Mouse (Mus musculus): ENCODE measurements around the gene C1qtnf2. TPM values are rescaled to one million over a fixed set of nuclear protein-coding genes. Genes with fewer than 3 reads are reported as not detected.
A peak's percentile ranks its signal among the peaks of the same experiment; 100 is the strongest.

The C1qtnf2 gene
- polyA plus RNA-seq, 1 experiment from 2014 or later, result not detected

DNA sequence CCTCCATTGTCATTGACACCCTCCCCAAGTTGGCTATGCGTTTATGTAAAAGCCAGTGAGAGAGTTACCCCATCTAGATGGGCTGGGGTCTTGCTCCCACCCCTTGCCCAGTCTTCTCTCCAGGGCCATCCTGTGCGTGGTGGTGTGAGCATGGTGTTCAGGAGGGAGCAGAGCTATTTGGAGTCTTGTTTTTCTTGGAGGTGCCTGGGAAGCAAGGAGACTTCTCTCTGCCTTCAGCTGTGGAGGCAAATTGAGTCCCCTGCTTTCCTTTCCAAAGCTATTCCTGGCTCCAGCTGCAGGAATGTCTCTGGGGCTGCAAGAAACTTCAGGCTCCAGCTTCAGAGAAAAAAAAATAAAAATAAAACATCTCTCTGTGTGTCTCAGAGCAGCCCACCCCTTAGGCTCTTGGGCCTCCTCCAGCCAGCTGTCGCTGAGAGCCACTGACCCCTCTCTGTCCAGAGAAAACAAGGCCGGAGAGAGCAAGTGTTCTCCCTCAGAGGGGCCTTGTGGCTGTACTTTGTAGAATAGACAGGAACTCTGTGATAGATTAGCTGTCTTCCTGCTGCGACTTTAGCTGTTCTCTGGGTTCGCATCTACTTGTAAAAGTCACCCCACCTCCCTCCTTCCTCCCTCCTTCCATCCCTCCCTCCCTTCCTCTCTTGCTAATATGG is 9.2 kb downstream of the C1qtnf2 start:
- TF ChIP-seq CTCF (IDR thresholded peaks at IDR 0.05), result no peak
- no peaks in the 10 kb centered on the region for H3K27me3 ChIP-seq
- in situ Hi-C loops (cut with MboI; ENCODE audit: low pct_unique_long_range_greater_than_20kb), result loop anchor here (25.0 kb wide), 1 partner anchor 854 kb away; no protein-coding TSS in a partner anchor
- CTCF ChIA-PET, result interaction anchor here (1.4 kb wide), 1 partner anchor 71 kb away, joined by 3 read pairs; no protein-coding TSS in a partner anchor
- DNase-seq (ENCODE audit: low read depth, low spot score) (no peak), ATAC-seq (no peak)
- POLR2A ChIA-PET, result interaction anchor here (0.6 kb wide), 1 partner anchor 303 kb away, joined by 3 read pairs; no protein-coding TSS in a partner anchor

DNA sequence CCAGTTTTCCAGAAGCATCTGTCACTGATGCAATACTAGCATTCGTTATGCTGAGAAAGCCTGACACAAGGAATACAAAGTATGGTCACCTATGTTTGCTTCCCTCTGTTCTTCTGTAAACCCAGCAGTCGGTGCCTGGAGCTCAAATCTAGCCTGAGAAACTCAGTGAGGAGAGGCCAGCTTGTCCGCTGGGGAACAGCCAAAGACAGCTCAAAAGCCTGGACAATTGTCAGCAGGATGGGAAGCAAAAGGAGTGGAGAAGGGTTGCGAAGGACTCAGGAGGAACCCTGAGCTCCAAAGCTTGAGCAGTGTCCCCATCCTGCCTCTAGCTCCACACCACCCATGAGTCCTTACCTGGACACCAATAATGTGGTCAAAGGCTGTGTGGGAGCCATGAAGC is 10.0 kb downstream of the C1qtnf2 start:
- CTCF ChIA-PET, result interaction anchor here (0.9 to 1.4 kb wide), 2 partner anchors 47 to 72 kb away, joined by 3 read pairs; no protein-coding TSS in a partner anchor
- no peak for ATAC-seq
- no peaks in the 10 kb centered on the region for H3K27me3 ChIP-seq
- TF ChIP-seq CTCF (IDR thresholded peaks at IDR 0.05), result no peak
- in situ Hi-C loops (cut with MboI; ENCODE audit: low pct_unique_long_range_greater_than_20kb), result loop anchor here (25.0 kb wide), 1 partner anchor 853 kb away; no protein-coding TSS in a partner anchor
- DNase-seq (ENCODE audit: low read depth, low spot score), result no peak
- POLR2A ChIA-PET, result interaction anchor here (0.6 kb wide), 1 partner anchor 304 kb away, joined by 3 read pairs; no protein-coding TSS in a partner anchor

DNA sequence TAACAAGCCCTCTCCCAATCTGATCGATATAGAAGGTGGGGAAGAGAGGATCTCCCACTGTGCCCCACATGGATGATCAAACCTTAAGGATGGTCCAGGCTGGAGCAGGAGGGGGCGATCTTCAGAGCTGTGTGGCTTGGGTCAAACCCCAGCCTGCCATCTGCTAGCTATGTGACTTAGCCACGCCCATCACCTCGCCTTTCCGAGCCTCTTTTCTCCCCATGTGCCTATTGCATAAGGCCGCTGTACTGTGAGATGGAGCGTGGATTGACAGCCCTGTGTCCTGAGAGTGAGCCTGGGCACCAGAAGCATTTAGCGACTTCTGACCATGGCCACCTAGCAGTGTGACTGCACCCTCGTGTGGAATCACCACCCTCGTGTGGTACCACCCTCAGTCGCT is 10.6 kb downstream of the C1qtnf2 start:
- no peaks in the 10 kb centered on the region for H3K27me3 ChIP-seq
- DNase-seq (ENCODE audit: low read depth, low spot score) (no peak), ATAC-seq (no peak)
- ChIA-PET CTCF (interaction anchor here (0.9 to 1.4 kb wide), 2 partner anchors 47 to 72 kb away, joined by 3 read pairs; no protein-coding TSS in a partner anchor), POLR2A (no interaction called here)
- no peak for TF ChIP-seq CTCF (IDR thresholded peaks at IDR 0.05)
- in situ Hi-C loops (cut with MboI; ENCODE audit: low pct_unique_long_range_greater_than_20kb), result loop anchor here (25.0 kb wide), 1 partner anchor 853 kb away; no protein-coding TSS in a partner anchor

DNA sequence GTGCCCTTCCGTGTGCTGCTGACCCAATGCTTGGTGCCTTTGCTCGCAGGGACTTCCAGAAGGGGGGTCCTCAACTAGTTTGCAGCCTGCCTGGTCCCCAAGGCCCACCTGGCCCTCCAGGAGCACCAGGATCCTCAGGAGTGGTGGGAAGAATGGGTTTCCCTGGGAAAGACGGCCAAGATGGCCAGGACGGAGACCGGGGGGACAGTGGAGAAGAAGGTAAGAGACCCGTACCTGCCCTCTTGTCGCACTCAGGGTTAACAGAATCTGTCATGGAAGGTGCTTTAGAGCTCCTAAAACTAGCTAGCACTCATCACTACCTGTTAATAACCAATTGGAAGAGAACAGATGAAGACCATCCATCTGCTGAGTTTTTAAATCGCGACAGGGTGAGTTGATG is 11.8 kb downstream of the C1qtnf2 start:
- ChIA-PET POLR2A (no interaction called here), CTCF (no interaction called here)
- no peaks in the 10 kb centered on the region for H3K27me3 ChIP-seq
- no peak for DNase-seq (ENCODE audit: low read depth, low spot score)
- in situ Hi-C loops (cut with MboI; ENCODE audit: low pct_unique_long_range_greater_than_20kb), result loop anchor here (25.0 kb wide), 1 partner anchor 851 kb away; no protein-coding TSS in a partner anchor
- ATAC-seq, result no peak
- no peak for TF ChIP-seq CTCF (IDR thresholded peaks at IDR 0.05)

DNA sequence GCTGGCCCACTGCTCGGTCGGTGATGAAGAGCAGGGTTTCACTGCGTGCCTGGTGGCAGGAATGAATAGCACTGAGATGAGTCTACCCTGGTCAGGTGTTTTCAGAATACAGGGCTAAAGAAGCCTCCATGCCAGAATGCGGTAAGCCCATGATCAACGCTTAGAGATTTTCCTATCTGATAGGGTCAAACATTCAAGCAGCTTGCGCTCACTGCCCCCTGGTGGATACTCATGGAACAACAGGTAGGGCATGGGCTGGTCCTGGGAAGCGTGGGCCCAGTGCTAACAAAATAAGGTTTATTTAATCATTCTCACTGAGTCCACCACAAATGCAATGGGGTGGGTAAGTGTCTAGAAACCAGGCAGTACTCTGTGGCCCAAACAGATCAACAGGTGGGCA is 18.6 kb downstream of the C1qtnf2 start:
- in situ Hi-C loops (cut with MboI; ENCODE audit: low pct_unique_long_range_greater_than_20kb), result loop anchor here (5.0 to 25.0 kb wide), 3 partner anchors 92 to 845 kb away; partner anchors contain the start of gene 4933415A04Rik
- peak; percentile 80 for TF ChIP-seq CTCF (IDR thresholded peaks at IDR 0.05)
- POLR2A ChIA-PET, result no interaction called here
- CTCF ChIA-PET, result interaction anchor here (1.0 to 2.4 kb wide), 8 partner anchors 11 to 261 kb away, joined by 3 to 9 read pairs (median 4); no protein-coding TSS in a partner anchor
- H3K27me3 ChIP-seq, result no peaks in the 10 kb centered on the region
- DNase-seq (ENCODE audit: low read depth, low spot score) (no peak), ATAC-seq (peak; percentile 42)

DNA sequence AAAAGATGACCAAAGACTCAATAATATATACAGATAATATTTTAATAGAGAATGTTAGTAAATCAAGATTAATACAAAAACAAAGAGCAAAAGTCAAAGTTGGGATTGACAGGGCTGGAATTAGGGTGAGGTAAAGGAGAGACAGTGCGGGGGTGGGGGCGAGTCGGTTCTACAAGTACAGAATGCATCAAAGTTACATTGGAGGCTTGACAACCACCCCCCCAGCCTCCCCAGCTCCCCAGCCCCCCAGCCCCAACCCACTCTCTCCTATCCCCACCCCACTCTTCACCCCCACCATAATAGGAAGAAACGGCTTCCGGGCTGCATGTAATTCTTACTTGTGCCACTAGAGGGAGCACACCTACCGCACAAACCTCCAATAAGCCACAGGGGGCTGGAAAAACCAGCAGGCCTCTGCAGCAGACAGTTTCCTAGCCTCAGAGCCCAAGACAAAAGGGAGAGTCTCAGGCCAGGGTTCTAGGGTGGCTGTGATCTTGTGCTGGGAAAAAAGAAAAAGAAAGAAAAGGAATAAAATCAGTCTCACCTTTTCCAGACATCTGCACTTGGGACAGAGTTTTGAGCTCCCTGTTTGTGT is 19.8 kb downstream of the C1qtnf2 start:
- DNase-seq (ENCODE audit: low read depth, low spot score), result no peak
- H3K27me3 ChIP-seq, result no peaks in the 10 kb centered on the region
- CTCF ChIA-PET, result interaction anchor here (0.7 to 2.4 kb wide), 13 partner anchors 9 to 276 kb away, joined by 3 to 9 read pairs (median 3); no protein-coding TSS in a partner anchor
- peak; percentile 33 for ATAC-seq
- TF ChIP-seq CTCF (IDR thresholded peaks at IDR 0.05), result peak; percentile 84
- POLR2A ChIA-PET, result no interaction called here
- in situ Hi-C loops (cut with MboI; ENCODE audit: low pct_unique_long_range_greater_than_20kb), result loop anchor here (5.0 to 25.0 kb wide), 3 partner anchors 91 to 843 kb away; partner anchors contain the start of gene 4933415A04Rik

DNA sequence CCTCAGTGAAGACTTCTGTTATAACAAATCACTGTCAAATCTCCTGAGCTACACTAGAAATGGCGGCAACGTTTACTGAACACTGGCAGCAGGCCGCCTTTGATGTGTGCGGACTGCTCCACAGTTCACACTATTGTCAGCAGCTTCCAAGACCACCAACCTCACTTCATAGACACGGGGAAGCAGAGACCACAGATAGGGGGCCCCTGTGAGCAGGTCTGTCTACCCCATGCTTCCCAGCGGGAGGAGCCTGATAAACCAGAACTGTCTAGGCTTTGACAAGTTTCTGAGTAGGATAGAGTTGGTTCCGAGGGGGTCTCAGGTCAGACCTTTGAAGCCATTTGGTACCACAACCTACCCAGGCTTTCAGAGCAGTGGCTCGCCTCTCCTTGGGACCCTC is 21.0 kb downstream of the C1qtnf2 start:
- ChIA-PET POLR2A (no interaction called here), CTCF (interaction anchor here (0.7 to 1.2 kb wide), 3 partner anchors 74 to 188 kb away, joined by 3 read pairs; no protein-coding TSS in a partner anchor)
- ATAC-seq, result no peak
- no peak for TF ChIP-seq CTCF (IDR thresholded peaks at IDR 0.05)
- DNase-seq (ENCODE audit: low read depth, low spot score), result no peak
- in situ Hi-C loops (cut with MboI; ENCODE audit: low pct_unique_long_range_greater_than_20kb), result loop anchor here (10.0 to 25.0 kb wide), 2 partner anchors 90 to 842 kb away; partner anchors contain the start of gene 4933415A04Rik
- H3K27me3 ChIP-seq, result no peaks in the 10 kb centered on the region

DNA sequence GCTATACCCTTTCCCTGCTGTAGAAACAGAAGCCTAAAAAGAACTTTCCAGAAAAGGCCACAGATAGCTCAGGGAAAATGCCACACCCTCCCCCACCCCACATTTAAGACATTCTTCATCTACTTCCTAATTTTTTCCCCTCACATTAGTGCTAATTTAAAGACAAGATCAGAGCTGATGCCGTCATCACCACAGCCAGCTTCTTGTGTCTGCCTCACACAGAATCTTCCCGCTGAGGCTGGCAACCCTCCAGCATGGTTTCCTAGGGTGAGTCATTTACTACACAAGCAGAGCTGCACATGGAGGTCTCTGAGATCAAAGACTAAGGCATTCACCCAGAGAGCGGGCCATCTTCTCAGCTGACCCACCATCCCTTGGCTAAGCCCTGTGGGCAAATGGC is 21.5 kb downstream of the C1qtnf2 start:
- POLR2A ChIA-PET, result no interaction called here

DNA sequence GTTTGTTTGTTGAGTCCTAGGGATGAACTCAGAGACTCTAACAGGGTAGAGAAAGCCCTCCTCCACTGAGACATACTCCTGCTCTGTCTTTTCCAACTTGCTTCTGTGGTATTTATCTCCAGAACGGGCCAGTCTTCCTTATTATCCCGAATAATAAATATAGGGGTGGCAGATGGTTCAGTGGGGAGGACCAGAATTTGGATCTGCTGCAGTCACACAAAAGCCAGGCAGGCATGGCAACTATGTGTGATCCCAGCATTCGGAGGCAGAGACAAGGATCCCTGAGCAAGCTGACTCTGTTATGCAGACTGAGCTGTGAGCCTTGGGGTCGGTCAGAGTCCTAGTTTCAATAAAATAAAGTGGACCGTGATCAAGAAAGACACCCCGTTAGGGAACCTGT is 27.2 kb downstream of the C1qtnf2 start:
- in situ Hi-C loops (cut with MboI; ENCODE audit: low pct_unique_long_range_greater_than_20kb), result no loop called here
- TF ChIP-seq CTCF (IDR thresholded peaks at IDR 0.05), result no peak
- H3K27me3 ChIP-seq, result no peaks in the 10 kb centered on the region
- ATAC-seq (no peak), DNase-seq (ENCODE audit: low read depth, low spot score) (no peak)
- CTCF ChIA-PET, result interaction anchor here (2.0 kb wide), 1 partner anchor 10 kb away, joined by 5 read pairs; no protein-coding TSS in a partner anchor
- POLR2A ChIA-PET, result no interaction called here

More for the DNA sequence above, 21.5 kb downstream of the C1qtnf2 start:
- peak; percentile 49 for ATAC-seq
- TF ChIP-seq CTCF (IDR thresholded peaks at IDR 0.05), result no peak
- in situ Hi-C loops (cut with MboI; ENCODE audit: low pct_unique_long_range_greater_than_20kb), result loop anchor here (10.0 to 25.0 kb wide), 2 partner anchors 89 to 842 kb away; partner anchors contain the start of gene 4933415A04Rik
- DNase-seq (ENCODE audit: low read depth, low spot score), result peak; percentile 49
- CTCF ChIA-PET, result interaction anchor here (0.7 to 1.3 kb wide), 7 partner anchors 10 to 187 kb away, joined by 3 to 4 read pairs (median 3); no protein-coding TSS in a partner anchor
- H3K27me3 ChIP-seq, result no peaks in the 10 kb centered on the region

DNA sequence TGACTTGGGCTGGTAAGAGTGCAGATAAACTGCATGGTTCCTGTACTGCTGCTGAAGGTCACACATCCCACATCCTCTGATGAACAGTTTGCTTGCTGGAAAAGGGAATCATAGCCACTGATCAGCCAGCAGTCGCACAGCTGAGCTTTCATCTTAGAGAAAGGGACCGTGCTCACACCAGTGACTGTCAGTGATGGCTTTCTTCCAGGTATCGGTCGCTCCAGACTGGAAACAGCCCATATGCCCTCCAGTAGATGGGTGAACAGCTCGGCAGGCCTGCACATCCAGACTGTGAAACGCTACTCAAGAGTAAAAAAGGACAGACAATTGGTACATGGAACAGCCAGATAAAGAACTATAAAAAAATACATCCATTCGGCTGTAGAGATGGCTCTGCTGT is 31.1 kb downstream of the C1qtnf2 start:
- no peaks in the 10 kb centered on the region for H3K27me3 ChIP-seq
- CTCF ChIA-PET, result no interaction called here
- POLR2A ChIA-PET, result no interaction called here
- TF ChIP-seq CTCF (IDR thresholded peaks at IDR 0.05), result no peak
- in situ Hi-C loops (cut with MboI; ENCODE audit: low pct_unique_long_range_greater_than_20kb), result no loop called here
- DNase-seq (ENCODE audit: low read depth, low spot score) (no peak), ATAC-seq (no peak)
